Mouse (Mus musculus) left cerebral cortex, adult 18-20 months (tissue): ENCODE measurements at regions not wholly inside any gene's neighbourhood (a gene's known extent, or its start where the extent isn't known, plus 50 kb on each side); places are given as distances from the start of the nearest gene placed in this dataset.

ENCODE experiments used
- DNase-seq, 2 experiments: peaks; one replicate each; pipeline ENCODE4 v3.0.0; 2021 to 2022; ENCODE audit warnings: low spot score in 2 of 2, mixed read lengths in 1 of 2

DNA sequence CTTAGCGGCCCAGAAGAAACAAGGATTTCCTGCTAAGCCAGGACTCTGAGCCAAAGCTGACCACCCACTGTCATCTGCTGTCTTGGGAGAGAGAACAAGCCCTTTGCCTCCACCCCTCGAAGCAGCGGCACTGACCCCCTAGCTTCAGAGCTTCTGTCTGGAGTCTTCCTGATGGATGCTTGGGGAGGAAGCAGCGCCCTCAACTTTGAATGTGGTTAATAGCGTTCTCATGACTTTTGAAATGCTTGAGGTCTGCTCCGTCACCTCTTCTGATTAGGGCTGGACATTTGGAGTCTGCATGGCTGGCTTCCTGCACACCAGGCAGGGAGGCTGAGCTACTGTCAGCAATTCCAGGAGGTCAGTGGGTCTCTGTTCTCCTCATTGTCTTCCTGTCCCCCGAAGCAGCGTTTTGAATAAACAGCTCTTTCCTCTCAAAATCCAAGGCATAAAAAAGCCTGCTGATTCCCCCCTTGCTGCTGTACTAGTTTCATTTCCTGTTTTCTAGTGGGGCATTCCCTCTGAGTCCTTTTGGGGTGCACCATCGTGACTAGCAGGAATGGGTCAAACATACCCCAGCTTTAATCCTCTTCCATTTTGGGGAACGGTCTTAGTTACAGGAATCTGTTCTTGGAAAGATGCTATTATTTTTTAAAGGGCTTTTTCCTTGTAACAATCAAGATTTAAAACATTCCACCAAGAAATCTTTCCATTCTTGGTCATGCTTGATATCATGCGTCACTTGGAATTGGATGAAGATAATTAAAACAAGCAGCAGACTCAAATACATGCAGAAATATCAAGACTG is 256.0 kb downstream of the Ankrd16 start:
- no peak for DNase-seq

DNA sequence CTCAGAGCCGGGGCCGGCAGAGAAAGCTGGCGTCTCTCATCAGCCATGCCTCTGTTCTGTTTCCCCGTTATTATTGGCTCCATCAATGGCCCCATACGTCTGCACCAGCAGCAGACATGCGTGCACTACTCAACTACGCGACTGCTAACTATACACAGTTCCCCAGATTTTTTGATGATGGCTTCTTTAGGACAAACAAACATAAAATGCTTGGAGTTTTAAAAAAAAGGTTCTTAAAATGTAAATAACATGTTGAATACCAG is 256.6 kb downstream of the Ankrd16 start:
- no peak for DNase-seq

DNA sequence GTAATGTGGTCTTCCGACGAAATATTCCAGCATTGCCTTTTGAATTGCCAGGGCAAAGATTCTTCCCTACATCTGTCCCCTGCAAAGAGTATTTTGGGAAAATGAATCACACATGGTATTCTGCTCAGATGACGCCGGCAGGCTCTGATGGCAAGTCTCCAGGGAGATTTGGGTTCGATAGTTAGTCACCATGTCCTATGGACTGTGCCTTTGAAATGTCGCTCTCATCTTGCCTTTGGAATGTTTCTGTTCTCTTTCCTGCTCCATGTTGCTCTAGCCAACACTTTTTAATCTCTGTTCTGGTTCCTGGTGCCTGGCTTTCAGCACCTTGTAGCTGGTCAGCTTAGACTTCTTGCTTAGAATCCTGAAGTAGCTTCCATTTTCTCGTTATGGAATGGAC is 252.3 kb downstream of the Itga8 start:
- peak; percentile 28 to 34 for DNase-seq

DNA sequence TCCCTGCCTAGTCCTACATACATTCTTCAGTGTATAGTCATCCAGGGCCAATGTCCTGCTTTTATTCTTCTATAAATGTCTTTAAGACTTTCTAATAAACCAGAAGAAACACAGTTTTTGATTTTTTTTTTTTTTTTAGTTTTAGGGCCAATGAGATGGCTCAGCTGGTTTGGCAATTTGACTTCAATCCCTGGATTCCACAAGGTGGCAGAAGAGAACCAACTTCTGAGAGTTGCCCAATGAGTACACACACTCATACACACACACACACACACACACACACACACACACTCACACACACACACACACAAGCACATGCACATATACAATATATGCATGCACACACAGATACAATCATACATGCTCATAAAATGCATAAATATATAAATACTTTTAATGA is 251.8 kb downstream of the Itga8 start:
- peak in 1 of 2 experiments; percentile 32 for DNase-seq

DNA sequence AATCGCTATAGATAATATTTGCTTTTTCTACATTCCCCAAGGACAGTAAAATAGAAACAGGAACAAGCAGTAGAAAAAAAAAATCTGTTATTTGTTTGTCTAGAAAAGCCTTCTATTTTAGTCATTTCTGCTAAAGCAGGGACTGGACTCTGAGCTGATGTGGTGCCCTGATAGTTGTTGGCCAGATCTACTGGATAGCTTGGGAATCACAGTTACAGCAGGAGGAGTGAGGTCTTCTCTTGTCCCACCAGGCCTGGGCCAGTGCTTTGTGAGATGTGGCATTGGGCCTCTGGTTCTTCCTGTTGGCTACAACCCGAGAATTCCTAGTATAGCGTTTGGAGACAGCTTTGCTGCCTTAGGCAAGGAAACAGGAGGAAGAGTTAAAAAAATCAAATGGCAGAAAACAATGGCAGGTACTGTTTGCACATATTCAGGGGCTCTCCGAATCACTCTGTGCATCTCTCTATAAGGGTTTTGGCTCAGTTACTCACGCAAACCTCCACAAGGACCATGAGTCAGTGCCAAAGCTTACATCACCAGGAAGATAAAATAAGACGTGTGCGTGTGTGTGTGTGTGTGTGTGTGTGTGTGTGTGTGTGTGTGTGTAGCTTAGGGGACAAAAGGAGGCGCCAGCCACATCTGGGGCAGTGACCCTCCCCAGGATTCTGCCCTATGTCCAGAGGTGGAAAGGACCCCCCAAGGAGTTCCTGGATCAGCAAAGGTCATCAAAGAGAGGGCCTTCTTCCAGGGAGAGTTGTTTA is 248.1 kb downstream of the Itga8 start:
- DNase-seq, result peak in 1 of 2 experiments; percentile 28

DNA sequence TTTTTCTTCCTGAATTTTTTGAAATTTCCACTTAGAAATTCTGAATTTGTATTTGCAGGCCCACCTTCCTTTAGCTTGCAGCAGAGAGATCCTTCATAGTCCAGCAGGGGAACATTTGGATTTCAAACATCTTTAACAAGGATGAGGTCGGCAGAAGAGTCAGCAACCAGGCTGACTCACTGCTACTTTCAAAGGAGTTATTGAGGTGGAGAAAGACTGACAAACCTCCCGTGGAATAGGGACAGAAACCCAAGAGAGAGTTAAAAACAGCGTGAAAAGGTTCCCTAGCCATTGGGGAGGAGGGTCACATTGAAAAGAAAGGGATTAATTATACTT is 247.6 kb downstream of the Itga8 start:
- no peak for DNase-seq
